Mouse (Mus musculus) bone marrow, adult 2 months (tissue): ENCODE measurements around the gene Tulp2.

Experiments
- CTCF ChIP-seq: fragments of 200-500 bp; IDR thresholded peaks from 2 replicates; pipeline ENCODE4 v1.5.1; 2011; ENCODE audit warnings: low read length, control low read depth; ENCODE audit not compliant: control insufficient read depth, insufficient read depth
- POLR2A ChIP-seq: fragments of 200-500 bp; IDR thresholded peaks from 2 replicates; pipeline ENCODE4 v1.6.1; 2011; ENCODE audit warnings: low read depth, mild to moderate bottlenecking, control low read depth, low read length, borderline replicate concordance; ENCODE audit not compliant: control insufficient read depth

DNA sequence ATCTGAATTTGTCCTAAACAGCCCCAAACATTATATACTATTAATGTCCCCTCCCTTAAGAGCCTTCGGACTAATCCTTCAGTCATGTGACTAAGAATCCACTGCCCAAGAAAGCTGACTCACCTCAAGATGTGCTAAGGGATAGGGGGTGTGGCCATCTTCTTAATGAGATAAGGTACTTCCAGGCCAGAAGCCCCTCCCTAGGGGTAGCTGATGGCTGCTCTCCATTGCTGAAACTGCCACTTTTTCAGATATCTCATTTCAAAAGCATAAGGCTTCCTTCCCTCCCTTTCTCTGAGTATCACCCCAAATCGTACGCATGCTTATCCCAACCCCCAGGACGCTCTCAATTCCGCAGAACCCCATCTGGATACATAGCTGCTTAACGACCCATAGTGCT lies 26.9 kb downstream of the Tulp2 start:
- TF ChIP-seq CTCF, result no peak
- no peak for TF ChIP-seq POLR2A
